Mouse (Mus musculus): Measurements from ENCODE around the gene Dhps.

Dhps gene

DNA sequence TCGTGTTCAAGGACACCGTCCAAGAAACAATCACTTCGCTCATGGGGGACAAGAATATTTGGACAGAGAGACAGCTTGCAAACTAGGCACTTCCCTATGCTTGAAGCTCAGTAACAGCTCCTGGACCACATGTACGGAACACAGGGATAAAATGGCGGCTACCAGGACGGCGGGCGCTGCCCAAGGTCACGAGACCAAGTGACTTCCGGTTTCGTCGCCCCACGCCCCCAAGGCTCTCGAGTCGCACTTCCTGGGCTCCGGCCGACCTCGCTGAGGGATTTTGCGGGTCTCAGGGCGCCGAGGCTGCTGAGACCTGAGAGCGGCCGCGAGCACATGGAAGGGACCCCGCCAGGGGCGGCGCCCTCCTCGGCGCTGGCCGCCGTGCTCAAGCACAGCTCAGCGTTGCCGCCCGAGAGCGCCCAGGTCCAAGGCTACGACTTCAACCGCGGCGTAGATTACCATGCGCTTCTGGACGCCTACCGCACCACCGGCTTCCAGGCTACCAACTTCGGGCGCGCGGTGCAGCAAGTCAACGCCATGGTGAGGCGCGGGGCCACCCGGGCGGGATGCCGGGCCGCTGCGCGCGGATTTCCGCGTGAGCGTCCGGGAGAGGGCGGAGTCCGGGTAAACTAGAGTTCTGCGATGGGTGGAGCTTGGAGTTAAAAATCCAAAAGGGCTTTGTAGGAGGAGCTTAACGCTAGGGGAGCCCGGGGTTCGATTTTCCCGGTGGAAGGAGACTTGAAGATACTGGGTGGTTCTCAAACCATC lies at the start of gene Dhps:
Gene Dhps (plus strand): TSS at position 244 of the 768 bp plus-strand sequence.
- in situ Hi-C loops (cut with MboI), result no loop called here

DNA sequence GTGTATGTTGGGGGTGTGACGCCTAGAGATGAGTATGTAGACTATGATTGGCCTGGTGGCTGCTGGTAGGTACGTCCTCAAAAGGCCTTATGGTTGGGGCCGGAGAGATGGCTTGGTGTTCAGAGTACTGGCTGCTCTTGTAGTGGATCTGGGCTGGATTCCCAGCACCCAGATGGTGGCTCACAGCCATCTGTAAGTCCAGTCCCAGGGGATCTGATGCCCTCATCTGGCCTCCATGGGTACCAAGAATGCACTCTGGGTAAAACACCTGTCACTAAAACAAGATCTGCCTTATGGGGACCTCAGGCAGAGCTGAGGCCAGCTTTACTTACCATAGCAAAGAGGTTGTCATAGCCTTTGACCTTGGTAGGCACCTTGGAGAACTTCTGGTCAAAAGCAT lies 47.7 kb upstream of the Dhps start:
- in situ Hi-C loops (cut with MboI), result no loop called here

DNA sequence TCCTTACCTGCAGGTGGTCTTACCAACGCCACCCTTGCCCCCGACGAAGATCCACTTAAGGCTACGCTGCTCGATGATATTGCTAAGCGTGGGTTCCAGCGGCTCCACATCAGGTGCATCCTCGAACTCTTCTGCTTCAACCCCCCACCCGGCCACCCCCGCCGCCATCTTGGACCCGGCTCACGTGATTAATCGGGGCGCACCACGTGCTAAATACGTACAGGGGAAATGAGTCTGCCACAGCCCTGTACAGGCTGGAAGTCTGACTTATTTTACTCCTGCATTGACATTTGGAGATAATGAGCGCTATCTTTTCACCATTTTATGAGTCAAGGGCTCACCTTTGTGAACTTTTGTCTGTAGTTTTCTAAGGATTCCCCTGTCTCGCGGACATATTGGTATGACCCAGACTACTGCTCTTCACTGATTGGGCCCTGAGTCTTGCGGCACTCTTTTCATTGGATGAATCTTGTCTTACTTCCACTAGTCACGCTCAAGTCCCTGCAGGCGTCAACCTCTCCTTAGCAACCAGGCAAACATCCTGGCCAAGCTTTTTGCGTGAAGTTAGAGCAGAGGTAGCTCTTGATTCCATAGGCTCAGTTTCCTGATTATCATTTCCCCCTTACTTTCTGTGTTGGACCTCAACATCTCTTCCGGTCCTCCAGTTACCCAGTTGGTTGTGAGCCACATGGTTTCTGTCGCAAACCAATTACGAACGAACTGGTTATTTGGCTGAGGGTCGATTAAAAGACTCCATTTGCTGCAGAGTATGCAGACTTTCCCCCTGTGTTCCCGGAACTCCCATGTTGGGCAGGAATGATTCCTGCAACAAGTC lies 46.2 kb upstream of the Dhps start, which contains the start of gene Asna1:
Gene Asna1 (minus strand): TSS at position 184 of the 835 bp plus-strand sequence.
- in situ Hi-C loops (cut with MboI), result no loop called here

GRCm38 (mm10) chr8:85026670-85027515 lies 44.7 kb upstream of the Dhps start, which contains the start of gene Trir:
Gene Trir (plus strand): TSS chr8:85026823.
- in situ Hi-C loops (cut with MboI), result no loop called here

GRCm38 (mm10) chr8:85027516-85027855 lies 44.1 kb upstream of the Dhps start:
- in situ Hi-C loops (cut with MboI), result no loop called here

DNA sequence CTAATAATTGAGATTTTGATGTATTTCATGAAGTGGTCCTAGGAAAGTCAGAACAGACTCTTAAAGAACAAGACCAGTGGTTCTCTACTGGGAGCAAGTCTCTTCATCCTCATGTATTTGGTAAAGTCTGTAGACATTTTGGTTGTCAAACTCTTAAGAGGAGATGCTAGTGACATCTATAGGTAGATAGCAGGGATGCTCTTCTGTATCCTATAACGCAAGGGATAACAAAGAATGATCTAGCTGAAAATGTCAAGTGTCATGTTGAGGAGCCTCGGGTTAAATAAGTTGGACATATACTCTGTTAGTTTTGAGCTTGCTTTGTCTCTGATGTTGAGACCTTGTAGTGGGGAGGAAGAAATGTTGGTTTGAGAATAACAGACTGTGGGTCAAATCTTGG lies 43.6 kb upstream of the Dhps start:
- in situ Hi-C loops (cut with MboI), result no loop called here

DNA sequence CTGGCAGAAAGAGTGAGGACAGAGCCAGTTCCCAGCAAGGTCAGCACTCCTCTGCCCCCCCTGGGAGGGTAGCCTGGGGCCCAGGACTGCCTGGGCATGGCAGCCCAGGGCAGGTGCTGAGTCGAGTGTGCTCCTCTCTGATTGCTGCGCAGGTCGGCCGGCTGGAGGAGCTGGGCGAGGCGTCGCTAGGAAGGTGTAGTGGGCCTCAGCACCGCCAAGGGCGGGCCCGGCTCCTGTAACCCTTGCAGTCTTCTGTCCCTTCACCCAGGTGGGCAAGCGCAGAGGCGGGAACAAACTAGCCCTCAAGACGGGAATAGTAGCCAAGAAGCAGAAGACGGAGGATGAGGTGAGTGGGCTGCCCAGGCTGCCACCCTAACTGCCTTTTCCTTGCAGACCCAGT lies 42.3 kb upstream of the Dhps start:
- in situ Hi-C loops (cut with MboI), result no loop called here

DNA sequence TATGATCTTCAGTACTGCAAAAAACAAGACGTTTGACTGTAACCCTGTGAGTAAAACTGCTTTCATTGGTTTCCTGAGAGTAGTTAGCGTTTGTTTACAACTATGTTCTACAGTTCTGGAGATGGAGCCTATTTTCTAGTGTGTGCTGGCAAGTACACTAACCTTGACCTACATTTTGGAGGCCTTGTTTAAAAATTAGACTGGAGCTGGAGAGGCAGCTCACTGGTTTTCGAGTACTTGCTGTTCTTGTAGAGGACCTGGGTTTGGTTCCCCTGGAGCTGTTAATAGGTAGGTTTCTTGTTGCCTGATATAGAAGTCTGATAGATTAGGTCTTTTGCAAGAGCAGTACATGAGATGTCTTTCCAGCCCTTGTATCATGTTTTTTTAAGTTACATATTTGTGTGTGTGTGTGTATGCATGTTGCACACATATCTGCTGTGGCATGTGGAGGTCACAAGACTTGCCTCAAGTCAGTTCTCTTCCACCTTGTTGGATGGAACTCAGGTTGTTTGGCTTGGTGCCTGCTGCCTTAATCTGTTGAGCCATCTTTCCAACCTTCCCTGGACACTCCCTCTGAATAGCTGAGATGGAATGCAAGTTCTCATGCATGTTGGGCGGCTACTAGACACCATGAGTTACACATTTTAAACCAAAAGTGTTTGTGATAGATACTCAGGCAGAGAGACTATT lies 38.8 kb upstream of the Dhps start:
- in situ Hi-C loops (cut with MboI), result no loop called here

GRCm38 (mm10) chr8:85033867-85034266 lies 37.7 kb upstream of the Dhps start:
- in situ Hi-C loops (cut with MboI), result no loop called here

DNA sequence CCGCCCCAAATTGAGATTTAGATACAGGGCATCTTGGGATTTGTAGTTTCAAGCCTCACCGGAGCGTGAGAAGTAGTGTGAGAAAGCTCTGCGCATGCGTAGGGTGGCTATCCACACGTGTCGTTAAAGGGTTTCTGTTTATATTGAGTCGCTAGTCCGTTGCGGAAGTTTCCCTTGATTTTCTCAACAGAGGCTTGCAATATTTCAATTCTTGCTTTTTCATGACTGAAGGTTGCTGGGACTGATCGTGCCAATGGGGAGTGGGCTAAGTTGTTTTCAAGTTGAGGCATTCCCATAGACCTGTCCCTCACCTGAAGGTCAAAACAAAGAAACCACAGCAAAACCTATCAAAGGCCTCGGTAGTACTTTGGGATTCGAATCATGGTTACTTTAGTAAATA lies 36.8 kb upstream of the Dhps start:
- in situ Hi-C loops (cut with MboI), result no loop called here

- in situ Hi-C loops (cut with MboI), result no loop called here
These were observed 36.3 kb upstream of the Dhps start for GRCm38 (mm10) chr8:85035165-85035727.

DNA sequence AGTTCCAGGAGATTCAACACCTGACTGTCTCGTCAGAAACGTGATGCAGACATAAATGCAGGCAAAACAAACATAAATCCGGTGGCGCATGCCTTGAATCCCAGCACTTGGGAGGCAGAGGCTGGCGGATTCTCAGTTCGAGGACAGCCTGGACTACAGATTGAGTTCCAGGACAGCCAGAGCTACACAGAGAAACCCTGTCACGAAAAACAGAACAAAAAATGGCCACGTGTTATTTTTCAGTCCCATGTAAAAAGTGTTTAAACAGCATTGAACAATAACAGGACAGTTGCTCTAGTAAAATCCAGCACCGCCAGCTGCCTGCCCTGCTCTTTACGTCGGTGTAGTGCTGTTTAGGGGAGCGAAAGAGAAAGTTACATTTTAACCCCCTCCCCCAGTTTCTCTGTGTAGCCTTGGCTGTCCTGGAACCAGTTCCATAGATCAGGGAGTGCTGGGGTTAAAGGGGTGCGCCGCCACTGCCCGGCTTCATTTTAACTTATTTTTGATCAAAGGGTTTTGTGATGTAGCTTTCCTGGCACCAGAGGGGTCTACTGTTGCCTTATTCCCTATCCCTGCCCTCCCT lies 35.7 kb upstream of the Dhps start:
- in situ Hi-C loops (cut with MboI), result no loop called here

DNA sequence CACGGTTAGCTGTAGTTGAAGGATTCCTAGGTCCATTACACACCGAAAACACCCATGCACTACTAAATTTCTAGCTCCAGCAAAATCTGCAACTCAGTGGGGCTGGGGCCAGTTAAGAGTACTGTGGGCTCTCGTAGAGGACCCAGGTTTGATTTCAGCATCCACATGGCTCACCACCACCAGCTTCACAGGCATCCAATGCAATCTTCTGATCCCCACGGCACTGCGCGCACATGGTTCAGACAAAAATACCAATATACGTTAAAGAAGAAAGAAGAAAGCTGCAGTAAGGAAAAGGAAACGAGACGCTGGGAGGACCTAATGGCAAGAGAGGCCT lies 35.2 kb upstream of the Dhps start:
- in situ Hi-C loops (cut with MboI), result no loop called here

DNA sequence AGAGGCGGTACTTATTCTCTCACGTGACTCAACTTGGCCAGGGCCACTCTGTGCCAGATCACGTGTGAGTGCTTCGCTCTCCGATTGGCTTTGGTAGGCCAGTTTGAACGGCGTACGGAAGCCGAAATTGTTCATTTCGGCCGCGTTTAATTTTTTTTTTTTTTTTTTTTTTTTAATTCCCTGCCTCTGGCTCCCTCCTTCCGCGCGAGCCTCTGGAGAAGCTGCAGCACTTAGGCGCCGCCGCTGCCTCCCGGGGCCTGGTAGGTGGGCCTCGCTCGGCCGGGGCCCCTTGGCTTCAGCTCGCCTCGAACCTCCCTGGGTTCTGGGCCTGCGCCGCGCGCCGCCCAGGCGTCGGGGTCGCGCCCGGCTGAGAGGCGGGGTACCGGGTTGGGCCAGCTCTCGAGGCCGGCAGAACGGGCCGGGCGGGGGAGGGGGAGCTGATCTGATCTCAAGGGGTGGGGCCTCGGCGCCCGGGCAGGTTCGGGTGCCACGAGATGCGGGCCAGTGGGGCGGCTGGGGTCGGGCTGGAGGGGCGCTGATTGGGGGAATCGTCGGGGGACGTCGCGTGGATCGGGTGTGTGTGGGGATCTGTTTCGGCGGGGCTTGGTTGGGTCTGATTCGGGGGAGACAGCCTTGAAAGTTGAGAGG lies 34.7 kb upstream of the Dhps start, which contains the start of gene Tnpo2:
Gene Tnpo2 (plus strand): TSS at position 198 of the 648 bp plus-strand sequence.
- in situ Hi-C loops (cut with MboI), result no loop called here

- in situ Hi-C loops (cut with MboI), result no loop called here
These were observed 34.2 kb upstream of the Dhps start for GRCm38 (mm10) chr8:85037366-85037680.

GRCm38 (mm10) chr8:85037681-85038531 lies 33.7 kb upstream of the Dhps start:
- in situ Hi-C loops (cut with MboI), result no loop called here

- in situ Hi-C loops (cut with MboI), result no loop called here
These were observed 27.9 kb upstream of the Dhps start for GRCm38 (mm10) chr8:85043619-85044018.

GRCm38 (mm10) chr8:85057367-85057766 lies 14.2 kb upstream of the Dhps start:
- in situ Hi-C loops (cut with MboI), result no loop called here

GRCm38 (mm10) chr8:85059879-85060616 lies 11.5 kb upstream of the Dhps start, which contains the start of gene Fbxw9:
Gene Fbxw9 (plus strand): TSS chr8:85060055.
- in situ Hi-C loops (cut with MboI), result no loop called here
